Mouse (Mus musculus) large intestine, adult 2 months (tissue): ENCODE measurements at regions not wholly inside any gene's neighbourhood (a gene's known extent, or its start where the extent isn't known, plus 50 kb on each side); places are given as distances from the start of the nearest gene placed in this dataset.

Experiments
- DNase-seq: peaks from one replicate; pipeline ENCODE4 v3.0.0-alpha.2; 2012; ENCODE audit warnings: low read depth, low spot score
- WGBS: fragments of 180-500 bp; shearing (Covaris S2); methylation state at CpG from one replicate; pipeline ENCODE4 v1.1.7; 2018; 5-methylcytosine and 5-hydroxymethylcytosine counted together

DNA sequence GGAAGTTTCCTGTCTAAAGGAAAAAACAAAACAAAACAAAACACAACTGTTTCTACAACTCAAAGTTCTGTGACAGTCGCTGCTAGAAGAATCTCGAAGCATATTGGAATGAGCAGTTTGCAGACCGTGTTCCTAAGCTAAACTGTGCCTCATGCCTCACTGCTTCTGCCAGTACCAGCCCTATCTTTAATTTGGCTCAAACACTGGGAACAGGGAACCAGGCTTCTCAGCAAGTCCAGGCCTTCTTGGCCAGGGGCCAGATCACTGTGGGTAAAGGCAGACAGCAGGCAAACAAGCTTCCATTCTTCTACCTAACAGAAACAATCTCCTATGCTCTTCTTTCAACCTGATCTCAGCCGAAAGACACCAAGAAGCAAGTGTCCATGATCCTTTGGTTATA, 56.5 kb downstream of the Tmsb4x start:
- WGBS, result 59% methylated on average over 4 of the region's 4 CpGs
- no peak for DNase-seq

DNA sequence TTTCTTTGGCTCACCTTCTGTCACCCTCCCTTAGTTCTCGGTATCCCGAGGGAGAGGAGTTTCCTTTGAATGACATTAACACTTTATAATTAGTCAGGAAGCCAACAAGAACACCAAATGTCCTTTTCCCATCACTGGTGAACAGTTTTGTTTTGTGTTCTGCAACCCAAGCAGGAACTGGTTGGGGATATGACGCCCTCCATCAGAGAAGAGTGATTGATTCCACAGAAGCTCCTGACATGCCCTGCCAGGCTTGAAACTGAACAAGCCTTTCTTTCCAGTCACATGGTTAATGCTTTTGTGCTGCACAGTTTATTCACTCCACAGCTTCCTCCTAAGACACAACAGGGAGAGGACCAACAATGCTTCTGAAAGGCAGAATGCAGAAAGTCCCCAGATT, 57.8 kb downstream of the Tmsb4x start:
- DNase-seq, result no peak
- 89% methylated on average over 3 of the region's 3 CpGs for WGBS

DNA sequence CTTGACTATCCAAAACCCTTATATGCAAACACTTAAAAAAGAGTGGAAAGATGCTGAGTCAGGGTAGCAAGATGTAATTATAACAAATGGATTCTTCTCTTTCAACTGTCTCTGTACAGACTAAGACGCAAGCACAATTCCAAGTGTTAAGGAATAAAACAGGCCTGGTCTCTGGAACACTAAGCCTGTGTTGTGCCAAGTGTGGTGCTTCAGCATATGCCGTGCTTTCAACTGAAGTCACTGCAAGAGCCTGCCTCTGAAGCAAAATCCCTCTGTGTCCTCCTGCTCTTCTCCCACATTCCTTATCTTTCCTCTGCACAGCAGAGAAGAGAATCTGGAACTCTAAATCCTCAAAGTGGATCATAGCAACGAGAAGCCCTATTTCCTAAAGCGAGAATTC, 59.7 kb downstream of the Tmsb4x start:
- DNase-seq, result no peak

DNA sequence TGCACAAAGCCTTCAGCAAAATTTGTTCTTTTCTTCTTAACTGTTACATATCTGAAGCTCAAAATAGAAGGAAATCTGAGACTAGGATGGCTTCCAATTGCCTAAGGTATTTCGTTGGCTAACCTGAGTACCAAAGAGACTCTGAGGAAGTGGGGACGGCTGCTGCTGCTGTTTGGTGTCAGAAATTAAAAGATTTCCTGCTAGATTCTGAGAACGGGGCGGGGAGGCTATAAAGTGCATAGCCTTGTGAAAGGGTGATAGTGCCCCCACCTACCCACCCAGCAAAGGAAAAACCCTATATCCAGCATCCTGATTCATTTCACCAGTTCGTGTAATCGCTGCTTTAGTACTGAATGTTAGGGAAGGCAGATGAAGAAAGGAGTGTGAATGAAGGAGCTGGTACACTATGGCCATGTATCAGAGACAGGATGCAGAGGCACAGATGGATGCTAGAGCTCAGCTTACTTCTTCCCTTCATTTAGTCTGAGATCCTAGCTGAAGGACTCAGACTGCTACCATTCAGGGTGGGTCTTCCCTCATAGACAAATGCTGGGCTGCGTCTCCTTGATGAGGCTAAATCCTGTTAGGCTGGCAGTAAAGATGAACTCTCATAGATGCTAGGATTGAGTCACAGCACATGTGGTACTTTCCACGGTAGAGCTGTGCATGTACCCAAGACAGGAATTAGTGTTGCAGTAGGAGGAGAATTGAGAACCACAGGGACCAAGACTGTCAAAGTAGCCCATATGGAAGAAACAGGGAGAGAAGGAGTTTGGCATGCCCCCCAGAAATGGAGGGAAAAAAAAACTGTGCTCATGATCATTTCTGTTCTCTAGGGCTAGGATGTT, 62.4 kb downstream of the Tmsb4x start:
- DNase-seq, result no peak

More for the DNA sequence above, 59.7 kb downstream of the Tmsb4x start:
- WGBS, result 94% methylated on average over 4 of the region's 4 CpGs

DNA sequence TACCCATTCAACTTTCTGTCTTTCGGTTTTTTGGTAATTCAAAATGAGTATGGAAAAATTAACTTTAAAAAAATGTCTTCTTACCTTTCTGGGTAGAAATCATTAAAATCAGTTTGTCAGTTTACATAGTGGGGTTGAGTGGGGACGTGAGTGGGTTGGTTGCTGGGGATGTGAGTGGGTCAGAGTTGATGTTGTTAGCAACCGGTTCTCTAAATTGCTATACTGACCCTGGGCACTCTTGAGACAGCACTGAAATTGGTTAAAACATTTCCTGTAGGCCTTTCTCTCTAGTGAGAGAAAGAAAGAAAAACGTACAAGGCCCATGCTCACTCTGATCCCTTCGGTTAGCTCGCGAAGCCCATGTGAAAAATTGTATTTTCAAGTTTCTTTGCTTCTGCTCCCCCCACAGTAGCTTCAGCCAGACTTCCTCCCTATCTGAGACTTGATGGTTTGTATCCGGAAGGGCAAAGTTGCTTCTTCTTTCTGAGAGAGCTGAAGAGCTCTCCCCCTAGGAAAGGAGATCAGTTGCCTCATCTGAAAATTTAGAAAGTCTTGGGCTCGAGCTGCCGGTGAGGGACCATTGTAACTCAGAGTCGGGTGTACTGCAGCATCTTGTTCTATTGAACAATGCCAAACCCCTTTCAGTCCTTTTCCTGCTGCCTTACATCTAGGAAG, 63.5 kb downstream of the Tmsb4x start:
- whole genome bisulfite sequencing, result 79% methylated on average over 11 of the region's 11 CpGs
- no peak for DNase-seq

More for the DNA sequence above, 62.4 kb downstream of the Tmsb4x start:
- 56% methylated on average over 8 of the region's 8 CpGs for WGBS

DNA sequence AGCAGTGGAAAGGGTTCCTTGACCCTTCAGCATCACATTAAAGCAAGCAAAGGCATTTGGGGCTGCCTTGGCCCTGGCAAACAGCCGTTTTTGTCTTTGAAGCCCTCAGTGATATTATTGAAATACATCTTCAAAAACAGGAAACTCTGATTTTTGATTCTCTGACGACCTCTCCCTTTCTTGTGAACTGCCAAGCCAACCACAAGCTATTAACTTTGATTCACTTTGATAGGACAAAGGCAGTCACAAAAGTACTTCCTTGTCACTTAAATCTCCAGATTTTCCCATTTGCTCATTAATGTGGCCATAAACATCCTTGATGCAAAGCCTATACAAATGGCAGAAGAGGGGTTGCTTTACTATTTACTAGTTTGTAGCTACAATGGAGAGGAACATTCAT, 70.0 kb downstream of the Tmsb4x start:
- 65% methylated on average over 2 of the region's 2 CpGs for WGBS
- no peak for DNase-seq

DNA sequence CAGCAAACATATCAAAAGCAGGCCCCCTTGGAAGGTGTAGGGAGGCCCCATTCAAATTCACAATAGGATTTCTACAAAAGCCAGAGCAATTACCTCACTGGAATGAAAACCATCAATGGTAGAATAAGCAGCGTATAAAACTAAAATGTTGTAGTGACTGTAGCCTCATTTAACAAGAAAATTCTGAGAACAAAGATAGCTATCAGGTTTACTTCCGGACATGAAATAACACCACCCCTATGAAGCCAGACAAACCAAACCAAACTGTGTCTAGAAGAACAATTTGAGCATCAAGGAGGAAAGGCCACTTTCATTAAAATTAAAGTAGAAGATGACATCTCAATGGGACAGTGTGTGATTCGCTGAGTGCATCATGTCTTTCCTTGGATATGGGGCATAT, 74.9 kb downstream of the Tmsb4x start:
- no peak for DNase-seq
- WGBS, result 90% methylated on average over 3 of the region's 3 CpGs

DNA sequence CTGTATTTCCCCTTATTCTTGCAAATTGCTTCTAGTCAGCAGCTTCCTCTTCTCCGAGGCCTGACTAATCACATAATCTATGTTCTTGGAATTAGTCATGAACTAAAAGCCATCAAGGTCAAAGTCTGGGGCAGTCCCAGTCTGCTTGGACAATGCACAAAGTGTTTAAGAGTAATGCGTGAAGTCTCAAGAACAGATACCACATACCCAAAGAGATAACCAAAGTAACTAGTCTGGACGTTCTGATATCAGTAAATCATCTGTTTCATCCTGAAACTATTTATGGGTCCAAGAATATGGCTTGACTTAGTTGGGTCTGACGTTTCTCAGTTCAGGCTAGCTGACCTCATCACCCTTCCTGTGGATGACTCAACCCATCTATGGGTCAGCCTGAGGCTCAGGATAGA, 76.1 kb downstream of the Tmsb4x start:
- DNase-seq, result no peak
- WGBS, result 48% methylated on average over 4 of the region's 4 CpGs

DNA sequence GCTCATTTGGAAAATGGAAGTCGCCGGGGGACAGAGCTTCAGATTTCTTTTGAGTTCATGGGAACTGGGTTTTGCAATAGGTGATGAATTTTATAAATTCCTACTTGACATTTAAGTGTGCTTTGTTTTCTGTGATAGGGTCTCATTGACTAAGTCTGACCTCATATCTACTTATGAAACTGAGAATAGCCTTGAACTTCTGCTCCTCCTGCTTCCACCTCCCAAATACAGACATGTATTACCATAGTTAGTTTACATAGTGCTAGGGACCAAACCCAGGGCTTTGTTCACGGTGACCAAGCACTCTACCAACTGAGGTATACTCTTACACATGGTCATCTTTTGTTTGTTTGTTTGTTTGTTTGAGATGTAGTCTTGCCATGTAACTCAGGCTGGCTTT, 77.8 kb downstream of the Tmsb4x start:
- DNase-seq, result no peak
- 93% methylated on average over 3 of the region's 3 CpGs for WGBS

DNA sequence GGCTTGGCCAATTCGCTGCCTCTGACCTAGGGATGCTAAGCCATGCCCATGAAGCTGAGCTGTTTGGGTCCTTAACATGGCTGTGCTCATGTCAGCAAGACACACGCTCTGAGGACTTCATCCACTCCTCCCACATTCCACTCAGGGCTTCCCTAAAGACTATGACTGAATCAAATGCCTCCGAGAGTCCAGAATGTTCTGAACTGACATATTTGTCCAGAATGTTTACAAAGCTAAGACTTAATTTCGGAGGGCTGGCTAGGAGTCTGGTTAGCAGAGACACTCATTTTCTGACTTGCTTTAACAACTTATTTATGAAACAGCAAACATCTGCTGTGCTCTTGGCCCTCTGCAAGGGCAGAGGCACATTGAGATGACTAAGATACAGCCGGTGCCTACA, 78.5 kb downstream of the Tmsb4x start:
- 68% methylated on average over 5 of the region's 5 CpGs for WGBS
- DNase-seq, result no peak

DNA sequence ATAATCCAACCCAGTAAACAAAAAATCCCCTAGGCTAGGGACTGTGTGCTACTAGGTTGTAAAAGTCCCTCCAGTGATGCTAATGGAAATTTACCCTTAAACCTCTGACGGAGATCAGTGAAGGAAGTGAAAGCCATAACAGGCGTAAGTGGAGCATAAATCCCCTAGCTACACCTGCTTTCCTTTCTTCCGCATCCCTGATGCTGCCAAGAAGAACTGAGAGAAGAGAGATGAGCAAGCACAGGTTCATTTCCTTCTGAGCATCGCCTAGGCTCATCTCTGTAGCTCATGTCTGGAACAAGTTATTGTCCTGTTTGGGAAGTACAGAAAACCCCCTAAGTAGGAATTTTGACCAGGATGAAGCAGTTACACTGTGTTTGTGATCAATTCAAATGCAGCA, 89.8 kb downstream of the Tmsb4x start:
- WGBS, result 75% methylated on average over 4 of the region's 4 CpGs

DNA sequence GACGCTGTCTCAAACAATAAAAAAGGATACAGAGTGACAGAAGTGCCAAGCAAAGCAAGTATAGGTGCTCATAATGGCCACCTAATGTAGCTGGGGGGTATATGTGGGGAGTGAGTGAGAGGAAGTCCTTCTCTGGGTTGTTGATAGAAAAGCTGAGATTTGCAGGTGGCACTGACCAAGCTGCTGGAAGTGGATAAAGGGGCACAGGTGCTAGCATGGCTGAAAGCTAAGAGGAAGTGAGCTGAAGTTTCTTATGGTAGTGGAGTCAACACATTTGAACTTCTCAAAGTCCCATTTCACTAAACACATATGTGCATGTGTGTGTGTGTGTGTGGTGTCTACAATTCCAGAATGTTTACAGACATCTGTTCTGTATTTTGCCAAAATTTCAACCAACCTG, 94.0 kb downstream of the Tmsb4x start:
- 94% methylated on average over 1 of the region's 1 CpGs for WGBS
- DNase-seq, result no peak

More for the DNA sequence above, 89.8 kb downstream of the Tmsb4x start:
- DNase-seq, result no peak

DNA sequence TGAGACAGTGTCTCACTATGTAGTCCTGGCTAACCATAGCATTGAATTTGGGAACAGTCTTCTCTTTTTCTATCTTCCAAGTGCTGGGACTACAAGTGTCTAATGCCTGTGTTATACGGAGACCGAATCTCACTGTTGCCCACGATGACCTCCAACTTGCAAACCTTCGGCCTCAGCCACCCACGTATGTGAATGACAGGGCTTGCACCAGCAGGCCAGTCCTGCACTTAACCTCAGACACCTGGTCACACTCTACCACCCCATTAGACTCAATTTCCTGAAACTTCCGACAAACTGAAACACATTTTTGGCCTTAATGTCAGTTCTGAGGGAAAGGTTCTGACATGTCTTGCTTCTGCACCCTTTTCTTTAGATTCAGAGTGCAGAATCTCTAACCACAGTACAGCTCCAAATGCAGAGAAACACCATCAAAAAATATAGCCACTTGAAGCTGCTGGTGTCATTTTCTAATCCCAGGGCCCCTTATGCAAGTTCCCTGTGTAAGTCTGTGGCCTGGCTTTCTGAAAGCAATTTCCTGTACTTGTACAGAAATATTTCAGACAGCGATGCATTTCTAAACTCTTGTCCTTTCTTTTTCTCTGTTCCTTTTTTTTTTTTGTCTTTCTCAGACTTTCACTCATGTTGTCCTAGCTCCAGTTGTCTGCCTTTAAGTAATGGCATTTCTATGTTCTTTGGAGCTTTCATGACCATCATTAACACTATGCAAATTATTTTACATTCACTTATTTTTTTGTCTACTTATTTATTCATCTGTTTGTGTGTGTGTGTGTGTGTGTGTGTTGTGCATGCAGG, 97.8 kb downstream of the Tmsb4x start:
- no peak for DNase-seq
- 80% methylated on average over 7 of the region's 7 CpGs for WGBS

DNA sequence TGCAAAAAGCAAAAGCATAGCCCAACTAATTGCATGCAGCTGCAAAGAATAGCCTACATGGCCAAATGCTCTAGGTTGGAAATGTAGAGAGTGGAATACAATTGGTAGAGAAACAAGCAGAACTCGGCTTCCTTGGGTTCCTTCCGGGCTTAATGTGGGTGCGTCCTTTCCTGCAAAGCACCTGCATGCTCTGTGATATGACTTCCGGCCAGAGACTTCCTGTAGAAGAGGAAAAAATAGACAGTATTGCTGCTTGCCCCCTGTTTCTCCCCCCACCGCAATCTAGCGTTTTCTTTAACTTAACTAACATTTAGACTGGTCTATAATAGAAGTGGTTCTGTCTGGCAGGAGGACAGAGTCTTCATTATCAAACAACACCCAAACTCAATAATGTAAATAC, 100.8 kb downstream of the Tmsb4x start:
- 80% methylated on average over 6 of the region's 6 CpGs for WGBS
- DNase-seq, result no peak

DNA sequence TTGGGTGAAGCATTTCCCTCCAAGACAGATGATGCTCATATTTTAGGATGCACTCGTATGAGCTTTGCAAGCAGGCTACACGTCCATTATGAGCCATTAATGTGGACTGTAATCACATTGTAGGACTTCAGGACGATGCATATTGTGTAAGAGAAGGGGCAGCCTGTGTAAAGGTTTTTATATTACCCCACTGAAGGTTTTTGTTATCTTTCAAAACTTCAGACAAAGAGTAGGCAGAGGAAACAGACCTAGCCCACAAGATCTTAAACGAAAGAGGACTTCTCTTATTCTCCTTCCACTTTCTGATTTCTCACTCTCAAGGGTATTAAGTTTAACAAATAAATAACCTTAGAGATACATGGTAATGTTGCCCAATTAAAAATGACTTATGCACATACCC, 101.6 kb downstream of the Tmsb4x start:
- no peak for DNase-seq
- WGBS, result 72% methylated on average over 4 of the region's 4 CpGs

DNA sequence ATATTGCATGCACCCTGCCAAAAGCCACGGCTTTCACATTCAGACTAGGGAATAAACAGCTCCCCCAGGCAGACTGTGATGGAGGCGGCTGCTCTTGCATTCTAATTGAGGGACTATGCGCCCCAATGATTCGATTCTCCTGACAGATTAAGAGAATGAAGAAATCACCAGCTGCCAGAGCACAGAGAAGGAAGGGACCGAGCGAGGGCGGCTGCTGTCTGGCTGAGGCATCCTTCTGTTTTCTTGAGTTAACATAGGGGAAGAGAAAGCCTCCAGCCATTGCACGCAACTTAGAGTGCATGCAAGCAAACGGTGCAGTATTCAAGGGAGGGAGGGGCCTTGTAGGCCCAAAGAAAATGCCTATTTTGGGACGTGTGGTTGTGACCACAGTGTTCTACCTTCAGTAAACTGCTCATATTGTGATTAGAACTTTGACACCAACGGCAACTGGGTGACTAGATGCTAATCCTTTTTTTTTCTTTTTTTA, 103.1 kb downstream of the Tmsb4x start:
- no peak for DNase-seq

DNA sequence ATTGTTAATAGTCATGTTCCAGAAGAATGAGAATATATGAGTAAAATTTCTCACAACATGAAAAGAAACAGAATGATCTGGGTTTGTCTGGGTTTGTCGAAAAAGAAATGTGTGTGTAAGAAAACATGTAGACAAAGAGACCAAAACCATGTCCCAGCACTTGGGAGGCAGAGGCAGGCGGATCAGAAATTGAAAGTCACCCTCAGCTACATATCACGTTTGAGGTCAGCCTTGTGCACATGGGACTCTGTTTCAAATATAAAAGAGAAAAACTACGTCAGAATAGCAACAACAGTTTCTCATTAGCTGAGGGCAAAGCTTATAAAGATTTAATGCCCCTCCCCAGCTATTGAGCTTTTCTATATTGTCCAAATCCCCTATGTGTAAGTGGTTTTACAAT, 103.8 kb downstream of the Tmsb4x start:
- 86% methylated on average over 4 of the region's 4 CpGs for WGBS
- DNase-seq, result no peak

More for the DNA sequence above, 103.1 kb downstream of the Tmsb4x start:
- WGBS, result 74% methylated on average over 11 of the region's 11 CpGs

DNA sequence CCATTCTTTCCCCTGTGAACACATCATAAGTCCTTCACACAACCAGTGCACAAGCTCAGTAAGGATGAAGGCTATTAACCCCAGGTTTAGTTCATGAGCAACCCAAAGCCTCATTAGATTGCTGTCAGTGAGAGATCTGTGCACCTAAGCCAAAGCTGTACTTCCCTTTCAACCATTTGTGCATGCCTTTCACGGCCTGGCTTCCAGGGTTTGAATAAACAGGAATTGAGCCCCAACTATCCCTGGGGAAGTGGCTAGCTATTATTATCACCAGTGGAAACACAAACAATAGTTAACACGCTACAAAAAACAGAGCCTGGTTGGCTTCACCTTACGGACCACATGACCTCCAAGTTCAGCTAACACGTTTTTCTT, 104.9 kb downstream of the Tmsb4x start:
- 66% methylated on average over 4 of the region's 4 CpGs for WGBS
- no peak for DNase-seq

DNA sequence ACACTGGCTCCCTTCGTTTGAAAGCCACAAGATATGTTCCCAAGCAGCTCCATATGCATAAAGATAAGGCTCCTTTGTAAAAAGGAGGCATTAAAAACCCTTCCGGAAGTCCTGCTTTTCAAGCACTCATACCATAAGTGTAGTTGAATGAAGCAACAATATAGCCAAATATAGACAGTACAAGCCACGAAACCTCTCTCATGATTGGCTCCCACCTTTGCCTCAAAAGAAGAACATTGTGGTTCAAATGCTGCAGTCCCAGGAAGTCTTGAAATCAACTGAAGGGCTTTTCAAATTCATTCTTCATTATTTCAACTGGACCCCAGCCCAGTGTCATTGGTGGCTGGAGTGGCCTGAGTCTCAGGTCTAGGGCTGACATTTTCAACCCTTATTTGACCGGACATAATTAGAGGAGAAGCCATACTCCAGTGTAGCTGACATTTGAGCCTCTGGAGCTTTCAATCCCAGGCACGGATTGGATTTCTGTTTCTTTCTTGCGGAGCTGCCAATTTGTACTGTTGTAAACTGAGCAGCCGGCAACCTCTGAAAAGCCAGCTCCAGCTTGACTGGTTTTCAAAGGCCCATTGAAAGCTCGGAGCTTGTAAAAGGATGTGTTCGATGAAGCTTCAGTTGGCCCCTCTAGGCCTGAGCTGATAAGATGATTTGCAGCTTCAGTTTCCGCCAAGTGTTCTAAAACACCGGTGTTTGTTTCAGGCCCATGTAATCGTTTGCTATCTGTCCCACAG, 105.4 kb downstream of the Tmsb4x start:
- DNase-seq, result no peak
- WGBS, result 60% methylated on average over 12 of the region's 12 CpGs

DNA sequence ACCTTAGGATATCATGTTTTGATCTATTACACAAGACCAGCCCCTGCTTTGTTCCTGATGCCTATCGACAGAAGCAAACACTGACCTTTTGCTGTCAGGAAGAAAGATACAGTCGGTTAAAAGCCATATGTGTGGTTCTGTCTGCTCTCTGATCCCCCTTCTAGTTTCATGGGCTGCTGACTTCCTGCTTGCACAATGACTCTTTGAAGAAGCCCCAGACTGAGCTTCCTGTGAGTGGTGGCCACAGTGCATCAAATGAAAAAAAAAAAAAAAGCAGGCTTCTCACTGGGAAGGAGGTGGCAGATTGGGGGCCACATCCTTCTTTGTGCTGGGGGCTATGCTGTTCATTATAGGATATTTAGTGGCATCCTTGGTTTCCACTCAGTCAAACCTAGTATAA, 107.2 kb downstream of the Tmsb4x start:
- no peak for DNase-seq

More for the DNA sequence above, 107.2 kb downstream of the Tmsb4x start:
- WGBS, result 71% methylated on average over 2 of the region's 2 CpGs
